Mouse (Mus musculus) limb, embryonic 12.5 days (tissue): ENCODE results near the gene Zfp354a. TPM values are rescaled to one million over a fixed set of nuclear protein-coding genes. Genes with fewer than 3 reads are reported as not detected.
"Not testable (repeated sequence)": the region's sequence is repeated elsewhere in the genome, so short reads cannot be mapped to it uniquely, and the experiment has no call there.

ENCODE experiments used
- ATAC-seq: fragments of 200-750 bp; cut with Nextera tagmentation; 2 replicates; pipeline ENCODE4 v1.8.0; 2017; ENCODE audit warnings: low read depth, moderate TSS enrichment; ENCODE audit not compliant: insufficient number of reproducible peaks, insufficient read depth, low FRiP score, low TSS enrichment
- H3K27ac ChIP-seq: fragments of 300-500 bp; sonication (generic); 2 replicates; pipeline ENCODE4 v1.5.1; 2016; ENCODE audit warnings: mild to moderate bottlenecking, moderate library complexity
- H3K27me3 ChIP-seq: fragments of 300-500 bp; sonication (generic); 2 replicates; pipeline ENCODE4 v1.6.1; 2016; ENCODE audit warnings: mild to moderate bottlenecking, moderate library complexity
- H3K36me3 ChIP-seq: fragments of 300-500 bp; sonication (generic); 2 replicates; pipeline ENCODE4 v1.6.1; 2016; ENCODE audit warnings: mild to moderate bottlenecking, moderate library complexity
- H3K4me1 ChIP-seq: fragments of 300-500 bp; sonication (generic); replicated peaks from 2 replicates; pipeline ENCODE4 v1.6.1; 2016
- H3K4me2 ChIP-seq: fragments of 300-500 bp; sonication (generic); 2 replicates; pipeline ENCODE4 v1.6.1; 2016; ENCODE audit warnings: mild to moderate bottlenecking, moderate library complexity
- H3K4me3 ChIP-seq: fragments of 300-500 bp; sonication (generic); replicated peaks from 2 replicates; pipeline ENCODE4 v1.5.1; 2016; ENCODE audit warnings: mild to moderate bottlenecking
- H3K9ac ChIP-seq: fragments of 300-500 bp; sonication (generic); replicated peaks from 2 replicates; pipeline ENCODE4 v1.6.1; 2016; ENCODE audit warnings: mild to moderate bottlenecking, moderate library complexity
- H3K9me3 ChIP-seq: fragments of 300-500 bp; sonication (generic); 2 replicates; pipeline ENCODE4 v1.6.1; 2016; ENCODE audit warnings: mild to moderate bottlenecking, moderate library complexity
- WGBS: fragments of 180-500 bp; shearing (Covaris S2); methylation state at CpG from one replicate; pipeline ENCODE4 v1.1.7; 2016; 5-methylcytosine and 5-hydroxymethylcytosine counted together
- polyA plus RNA-seq: library from polyadenylated mRNA; unstranded; fragments of >200 nt; fragmentation: Nextera tagmentation; extraction: Ambion mirVana; gene quantifications from 2 replicates; pipeline ENCODE4 v1.2.1, GENCODE M21; 2016

Zfp354a gene
- polyA plus RNA-seq: 9.8 and 10.3 TPM in 2 replicates

GRCm38 (mm10) chr11:51059151-51059571, at the start of gene Zfp354a:
Gene Zfp354a, plus strand, starts transcription at chr11:51059257.
- ATAC-seq: peak; percentile 88
- WGBS: under 1% methylated on average over 32 of the region's 32 CpGs
- H3K4me3 ChIP-seq: peak within 1 kb of the TSS; percentile 55

DNA sequence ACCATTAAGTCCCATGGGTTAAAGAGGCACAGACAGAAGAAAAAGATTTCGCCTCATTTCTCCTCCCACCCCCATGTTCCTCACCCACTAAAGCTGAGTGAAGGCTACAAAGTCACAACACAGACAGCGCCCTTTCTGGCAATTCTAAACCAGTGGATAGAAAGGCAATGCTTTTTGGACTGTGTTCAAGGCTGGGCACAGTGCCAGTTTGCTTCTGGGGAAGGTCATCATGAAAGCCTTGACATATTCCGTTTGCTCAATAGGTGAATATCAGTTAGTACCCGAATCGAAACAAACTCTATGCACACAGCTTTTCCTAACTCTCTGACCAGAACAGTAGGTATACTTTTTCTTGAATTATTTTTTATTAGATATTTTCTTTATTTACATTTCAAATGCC, 47.2 kb upstream of the Zfp354a start:
- 82% methylated on average over 5 of the region's 5 CpGs for WGBS

More at GRCm38 (mm10) chr11:51059151-51059571, at the start of gene Zfp354a:
- Histone ChIP-seq H3K9ac (peak within 1 kb of the TSS; percentile 58), H3K4me2 (peak within 1 kb of the TSS; percentile 79), H3K9me3 (no peaks in the 10 kb centered on the region), H3K4me1 (peaks cover 9% of the 10 kb centered on the region), H3K27ac (0 out of 2 replicates have a peak within 1 kb of the TSS, but pooled peaks have one; percentile 8), H3K27me3 (no peaks in the 10 kb centered on the region), H3K36me3 (peaks cover 29% of the 10 kb centered on the region)

GRCm38 (mm10) chr11:51013936-51014335, 45.1 kb upstream of the Zfp354a start, which contains the start of gene Olfr54:
Gene Olfr54, plus strand, starts transcription at chr11:51014236.
- ATAC-seq: no peak
- Histone ChIP-seq H3K36me3 (no peaks in the 10 kb centered on the region), H3K9ac (no peak within 1 kb of the TSS), H3K27me3 (no peaks in the 10 kb centered on the region), H3K4me3 (no peak within 1 kb of the TSS), H3K4me1 (no peaks in the 10 kb centered on the region), H3K27ac (no peak within 1 kb of the TSS), H3K9me3 (peaks cover 3% of the 10 kb centered on the region; the same call in 1 of the 2 replicates), H3K4me2 (no peak within 1 kb of the TSS)
- 77% methylated on average over 1 of the region's 1 CpGs for WGBS

More for the DNA sequence above, 47.2 kb upstream of the Zfp354a start:
- Histone ChIP-seq H3K9ac (no peak overlapping the region), H3K4me1 (no peaks in the 10 kb centered on the region), H3K27me3 (no peaks in the 10 kb centered on the region), H3K4me2 (no peak overlapping the region), H3K9me3 (peaks cover 3% of the 10 kb centered on the region; the same call in 1 of the 2 replicates), H3K4me3 (no peak overlapping the region), H3K27ac (no peak overlapping the region), H3K36me3 (no peaks in the 10 kb centered on the region)
- no peak for ATAC-seq

- 46% methylated on average over 2 of the region's 2 CpGs for WGBS
- no peak overlapping the region for H3K4me3 ChIP-seq
- H3K27ac ChIP-seq: no peak overlapping the region
- no peaks in the 10 kb centered on the region for H3K9me3 ChIP-seq
- no peaks in the 10 kb centered on the region for H3K36me3 ChIP-seq
- no peak overlapping the region for H3K4me2 ChIP-seq
- no peaks in the 10 kb centered on the region for H3K27me3 ChIP-seq
- no peak for ATAC-seq
- H3K4me1 ChIP-seq: no peaks in the 10 kb centered on the region
- no peak overlapping the region for H3K9ac ChIP-seq
Measured at GRCm38 (mm10) chr11:51016341-51016740, 42.7 kb upstream of the Zfp354a start.

- H3K4me3 ChIP-seq, ATAC-seq, H3K27ac ChIP-seq, H3K9me3 ChIP-seq, H3K4me2 ChIP-seq, H3K4me1 ChIP-seq, H3K27me3 ChIP-seq, H3K36me3 ChIP-seq, H3K9ac ChIP-seq: not testable (repeated sequence)
- WGBS: 90% methylated on average over 11 of the region's 11 CpGs
Measured at GRCm38 (mm10) chr11:51026811-51027210, 32.2 kb upstream of the Zfp354a start.

DNA sequence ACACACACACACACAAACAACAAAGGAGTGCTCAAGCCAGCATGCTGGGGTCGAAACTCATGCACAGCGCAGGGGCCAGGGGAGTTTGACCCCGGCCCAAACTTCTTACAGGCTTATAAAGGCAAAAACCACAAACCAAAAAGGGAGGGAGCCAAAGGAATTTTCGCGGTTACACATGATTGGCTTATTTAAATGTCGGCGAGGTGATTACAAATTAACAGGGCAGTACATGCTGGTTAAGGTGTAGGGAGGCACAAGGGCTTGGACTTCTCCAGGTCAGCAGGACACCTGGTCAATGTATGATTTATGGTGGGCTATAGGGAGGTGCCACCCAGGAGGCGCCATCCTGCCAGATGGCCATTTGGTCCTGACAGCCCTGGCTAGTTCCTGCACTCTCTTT, 29.7 kb upstream of the Zfp354a start:
- H3K27ac ChIP-seq, H3K4me1 ChIP-seq, ATAC-seq, H3K9ac ChIP-seq, H3K27me3 ChIP-seq, H3K4me3 ChIP-seq, H3K36me3 ChIP-seq, H3K9me3 ChIP-seq, H3K4me2 ChIP-seq: not testable (repeated sequence)
- 55% methylated on average over 8 of the region's 8 CpGs for WGBS

DNA sequence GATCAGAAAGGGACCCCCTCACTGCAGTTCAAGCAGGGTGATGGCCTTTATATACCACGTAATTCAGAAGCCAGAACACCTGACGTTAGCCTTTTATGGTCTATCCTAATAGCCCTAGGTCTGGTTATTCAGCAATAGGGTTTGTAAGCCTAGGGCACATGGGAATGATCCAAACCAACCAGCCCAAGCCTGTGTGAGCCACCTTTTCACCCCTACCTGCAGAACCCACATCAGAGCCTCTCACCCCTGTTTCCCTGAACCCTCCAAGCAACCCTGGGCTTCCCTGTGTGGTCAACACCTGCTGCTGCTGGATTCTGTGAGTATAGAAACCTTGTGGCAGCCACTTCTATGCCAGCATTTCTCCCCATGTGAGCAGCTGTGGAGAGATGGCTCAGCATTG, 28.8 kb upstream of the Zfp354a start:
- Histone ChIP-seq H3K27me3 (no peaks in the 10 kb centered on the region), H3K36me3 (no peaks in the 10 kb centered on the region), H3K4me2 (no peak overlapping the region), H3K9ac (no peak overlapping the region), H3K4me3 (no peak overlapping the region), H3K9me3 (no peaks in the 10 kb centered on the region), H3K27ac (no peak overlapping the region), H3K4me1 (no peaks in the 10 kb centered on the region)
- 31% methylated on average over 2 of the region's 2 CpGs for WGBS
- ATAC-seq: no peak

GRCm38 (mm10) chr11:51032851-51033250, 26.2 kb upstream of the Zfp354a start:
- WGBS: 11% methylated on average over 1 of the region's 1 CpGs

GRCm38 (mm10) chr11:51034141-51034540, 24.9 kb upstream of the Zfp354a start:
- ATAC-seq, H3K9ac ChIP-seq, H3K27me3 ChIP-seq: not testable (repeated sequence)

More at GRCm38 (mm10) chr11:51032851-51033250, 26.2 kb upstream of the Zfp354a start:
- Histone ChIP-seq H3K4me1 (no peaks in the 10 kb centered on the region), H3K27me3 (no peaks in the 10 kb centered on the region), H3K4me3 (no peak overlapping the region), H3K9ac (no peak overlapping the region), H3K9me3 (no peaks in the 10 kb centered on the region), H3K4me2 (no peak overlapping the region), H3K36me3 (no peaks in the 10 kb centered on the region), H3K27ac (no peak overlapping the region)
- ATAC-seq: no peak

DNA sequence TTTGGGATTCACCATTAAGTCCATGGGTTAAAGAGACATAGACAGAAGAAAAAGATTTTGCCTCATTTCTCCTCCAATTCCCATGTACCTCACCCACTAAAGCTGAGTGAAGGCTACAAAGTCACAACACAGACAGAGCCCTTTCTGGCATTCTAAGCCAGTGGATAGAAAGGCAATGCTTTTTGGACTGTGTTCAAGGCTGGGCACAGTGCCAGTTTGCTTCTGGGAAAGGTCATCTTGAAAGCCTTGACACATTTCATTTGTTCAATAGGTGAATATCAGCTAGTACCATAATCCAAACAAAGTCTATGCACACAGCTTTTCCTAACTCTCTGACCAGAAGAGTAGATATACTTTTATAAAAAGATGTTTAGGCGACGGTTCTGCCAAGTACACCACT, 23.1 kb upstream of the Zfp354a start:
- ATAC-seq: no peak

More at GRCm38 (mm10) chr11:51034141-51034540, 24.9 kb upstream of the Zfp354a start:
- not testable (repeated sequence) for H3K36me3 ChIP-seq, H3K27ac ChIP-seq, H3K4me1 ChIP-seq, H3K4me2 ChIP-seq, H3K4me3 ChIP-seq, H3K9me3 ChIP-seq

GRCm38 (mm10) chr11:51044776-51045175, 14.3 kb upstream of the Zfp354a start:
- not testable (repeated sequence) for H3K4me3 ChIP-seq, H3K4me1 ChIP-seq, H3K27me3 ChIP-seq, H3K27ac ChIP-seq, H3K9ac ChIP-seq, H3K36me3 ChIP-seq, H3K9me3 ChIP-seq, H3K4me2 ChIP-seq, ATAC-seq
- WGBS: 75% methylated on average over 3 of the region's 3 CpGs

More for the DNA sequence above, 23.1 kb upstream of the Zfp354a start:
- Histone ChIP-seq H3K4me1 (no peaks in the 10 kb centered on the region), H3K27me3 (no peaks in the 10 kb centered on the region), H3K9me3 (no peaks in the 10 kb centered on the region), H3K36me3 (no peaks in the 10 kb centered on the region), H3K4me3 (no peak overlapping the region), H3K4me2 (no peak overlapping the region), H3K27ac (no peak overlapping the region), H3K9ac (no peak overlapping the region)
- WGBS: 96% methylated on average over 2 of the region's 2 CpGs

- 83% methylated on average over 3 of the region's 3 CpGs for WGBS
- H3K27me3 ChIP-seq, H3K4me2 ChIP-seq, ATAC-seq, H3K9me3 ChIP-seq, H3K4me3 ChIP-seq, H3K9ac ChIP-seq, H3K36me3 ChIP-seq, H3K4me1 ChIP-seq, H3K27ac ChIP-seq: not testable (repeated sequence)
Measured at GRCm38 (mm10) chr11:51047809-51048208, 11.2 kb upstream of the Zfp354a start, which contains the start of gene Olfr1375. Gene Olfr1375, plus strand, starts transcription at chr11:51048109.
